Comparison of ENCODE assay signal across 19 mouse cellular contexts in genomic region chr1:35697834-35698500, GRCm38 (mm10).
DNase-seq lines count a peak whose midpoint lies in the region; ATAC-seq lines count a peak whose summit lies in the region.
"Had no signal": no experiment of that assay in that cellular context is flagged by ENCODE, and none has a peak within 500 bp of the region (broad histone marks: within the 10 kb centered on the region; RNA-seq: fewer than 3 reads in every experiment).

No protein-coding gene starts in this region.

- H3K9me3 ChIP-seq in midbrain, embryonic 12.5 days, result peaks cover 3% of the 10 kb centered on the region; the same call in 1 of the 2 replicates
- H3K9me3 ChIP-seq: heart, embryonic 15.5 days; hindbrain, embryonic 15.5 days; limb, embryonic 12.5 days; liver, embryonic 15.5 days; stomach, embryonic 15.5 days had no signal

- H3K27ac ChIP-seq in midbrain, embryonic 12.5 days (replicated peaks), result peak overlapping the region; percentile 72
- H3K27ac ChIP-seq: heart, embryonic 15.5 days; hindbrain, embryonic 15.5 days; limb, embryonic 12.5 days; liver, embryonic 15.5 days; stomach, embryonic 15.5 days had no signal

- no peaks in the 10 kb centered on the region for H3K36me3 ChIP-seq in midbrain, embryonic 12.5 days
- H3K36me3 ChIP-seq: heart, embryonic 15.5 days; hindbrain, embryonic 15.5 days; limb, embryonic 12.5 days; liver, embryonic 15.5 days; stomach, embryonic 15.5 days had no signal

- H3K4me3 ChIP-seq in midbrain, embryonic 12.5 days, result no peak overlapping the region
- H3K4me3 ChIP-seq: heart, embryonic 15.5 days; hindbrain, embryonic 15.5 days; limb, embryonic 12.5 days; liver, embryonic 15.5 days; stomach, embryonic 15.5 days had no signal

- peak; percentile 38 for DNase-seq in left cerebral cortex, postnatal 4 days
- no peak for DNase-seq in left cerebral cortex, postnatal 10 days (ENCODE audit: extremely low spot score in 1 of 2, low spot score in 2 of 2)
- peak; percentile 91 for DNase-seq in R1 (ENCODE audit: low read depth, low spot score)
- peak; percentile 21 for DNase-seq in fibroblast of lung, adult 2 months (ENCODE audit: low read depth)
- DNase-seq in layer of hippocampus, adult 9-11 months, result no peak
- DNase-seq in adrenal gland, postnatal 4 days (ENCODE audit: low spot score in 2 of 2), result no peak
- DNase-seq: cerebellum, adult 9-10 months; embryo, embryonic 11 days; kidney, adult 8-10 months; spleen, adult 18-20 months; thymus, postnatal 14 days had no signal

- peaks cover 4% of the 10 kb centered on the region; the same call in 1 of the 2 replicates for H3K27me3 ChIP-seq in midbrain, embryonic 12.5 days
- H3K27me3 ChIP-seq: heart, embryonic 15.5 days; hindbrain, embryonic 15.5 days; liver, embryonic 15.5 days; stomach, embryonic 15.5 days had no signal

- H3K4me2 ChIP-seq in midbrain, embryonic 12.5 days (replicated peaks), result no peak overlapping the region
- H3K4me2 ChIP-seq: heart, embryonic 15.5 days; hindbrain, embryonic 15.5 days; limb, embryonic 12.5 days; liver, embryonic 15.5 days; stomach, embryonic 15.5 days had no signal

- ATAC-seq in midbrain, embryonic 12.5 days (ENCODE audit: low FRiP score, low read depth), result no peak
- ATAC-seq in megakaryocyte-erythroid progenitor cell, adult 5-6 weeks (replicated peaks; ENCODE audit: low FRiP score, low TSS enrichment, poor library complexity, severe bottlenecking), result no peak
- ATAC-seq: CD4-positive, CD25-positive, alpha-beta regulatory T cell, adult 4 months had no signal

- WGBS in midbrain, embryonic 12.5 days, result 4% methylated on average over 10 of the region's 10 CpGs

- H3K9ac ChIP-seq in midbrain, embryonic 12.5 days (replicated peaks), result no peak overlapping the region; the same call in 1 of the 2 replicates
- H3K9ac ChIP-seq: heart, embryonic 15.5 days; hindbrain, embryonic 15.5 days; limb, embryonic 12.5 days; liver, embryonic 15.5 days; stomach, embryonic 15.5 days had no signal

- peaks cover 41% of the 10 kb centered on the region for H3K4me1 ChIP-seq in midbrain, embryonic 12.5 days
- H3K4me1 ChIP-seq: heart, embryonic 15.5 days; limb, embryonic 12.5 days; liver, embryonic 15.5 days; stomach, embryonic 15.5 days had no signal

- intact Hi-C loops in left cerebral cortex, postnatal 4 days (cut with DNase I), result no loop called here
- intact Hi-C loops in left cerebral cortex, postnatal 10 days (cut with DNase I), result no loop called here

Comparison
In these comparisons a context has a peak if more than half of its experiments do, and no peak if none do; other contexts are left out.
1. DNase-seq: peak in left cerebral cortex, postnatal 4 days (single experiment), R1 (single experiment) and fibroblast of lung, adult 2 months (single experiment); none in left cerebral cortex, postnatal 10 days (0 of 2), layer of hippocampus, adult 9-11 months (single experiment) and adrenal gland, postnatal 4 days (0 of 2).